Mouse (Mus musculus): ENCODE measurements around the gene Tnik. TPM values are rescaled to one million over a fixed set of nuclear protein-coding genes. Genes with fewer than 3 reads are reported as not detected.
A peak's percentile ranks its signal among the peaks of the same experiment; 100 is the strongest.

Tnik gene
- polyA plus RNA-seq, 1 experiment from 2014 or later = 20.7 TPM

DNA sequence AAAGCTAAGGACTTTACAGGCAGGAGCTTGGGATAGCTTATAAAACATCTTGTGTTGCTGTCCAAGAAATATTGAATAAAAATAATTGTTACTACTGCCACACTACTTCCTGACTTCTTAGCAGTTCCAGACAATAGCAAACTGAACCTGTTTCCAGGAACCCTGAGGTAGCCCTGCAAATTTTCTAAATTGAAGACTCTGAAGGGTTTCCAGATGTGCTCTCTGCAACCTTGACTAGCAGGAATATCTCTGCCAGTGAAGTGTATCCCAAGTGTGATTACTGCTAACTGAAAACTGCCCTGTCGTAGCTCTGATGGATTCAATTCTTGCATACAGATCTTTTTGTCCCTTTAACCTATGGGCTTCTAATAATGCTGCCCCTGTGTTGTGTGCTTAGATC is 343.7 kb downstream of the Tnik start:
- POLR2A ChIA-PET = no interaction called here
- ATAC-seq (no peak), DNase-seq (ENCODE audit: low read depth, low spot score) (no peak)
- in situ Hi-C loops (cut with MboI; ENCODE audit: low pct_unique_long_range_greater_than_20kb) = no loop called here
- CTCF ChIA-PET = interaction anchor here (1.0 to 1.5 kb wide), 3 partner anchors 9 to 58 kb away, joined by 3 read pairs; no protein-coding TSS in a partner anchor
- H3K27me3 ChIP-seq = no peaks in the 10 kb centered on the region
- no peak for TF ChIP-seq CTCF (IDR thresholded peaks at IDR 0.05)

- no peak for TF ChIP-seq CTCF (IDR thresholded peaks at IDR 0.05)
- POLR2A ChIA-PET = no interaction called here
- H3K27me3 ChIP-seq = no peaks in the 10 kb centered on the region
- DNase-seq (ENCODE audit: low read depth, low spot score) = no peak
- no peak for ATAC-seq
- in situ Hi-C loops (cut with MboI; ENCODE audit: low pct_unique_long_range_greater_than_20kb) = no loop called here
- CTCF ChIA-PET = no interaction called here
Measured at GRCm38 (mm10) chr3:28612330-28612729, 349.3 kb downstream of the Tnik start.

DNA sequence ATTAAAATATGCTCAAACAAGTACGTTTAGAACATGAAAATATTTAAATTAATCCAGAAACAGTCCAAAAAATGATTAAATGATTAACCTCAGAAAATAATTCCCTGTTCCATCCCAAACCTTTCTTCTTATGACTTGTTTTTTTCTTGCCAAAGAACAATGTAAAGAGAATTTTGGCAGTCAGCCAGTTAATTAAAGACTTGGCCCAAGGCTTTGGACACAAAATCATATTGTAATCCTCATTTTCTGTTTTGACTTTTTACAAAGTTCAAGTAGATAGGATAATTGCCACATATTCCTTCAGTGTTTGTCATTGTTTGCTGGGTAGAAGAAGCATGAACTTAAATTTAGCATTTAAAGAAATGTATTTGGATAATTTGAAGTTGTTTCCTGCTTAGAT is 353.4 kb downstream of the Tnik start:
- no peaks in the 10 kb centered on the region for H3K27me3 ChIP-seq
- DNase-seq (ENCODE audit: low read depth, low spot score) (no peak), ATAC-seq (no peak)
- TF ChIP-seq CTCF (IDR thresholded peaks at IDR 0.05) = no peak
- ChIA-PET CTCF (interaction anchor here (1.4 kb wide), 1 partner anchor 13 kb away, joined by 3 read pairs; no protein-coding TSS in a partner anchor), POLR2A (no interaction called here)
- in situ Hi-C loops (cut with MboI; ENCODE audit: low pct_unique_long_range_greater_than_20kb) = no loop called here

- in situ Hi-C loops (cut with MboI; ENCODE audit: low pct_unique_long_range_greater_than_20kb) = no loop called here
- H3K27me3 ChIP-seq = no peaks in the 10 kb centered on the region
- POLR2A ChIA-PET = interaction anchor here (1.8 kb wide), 1 partner anchor 9 kb away, joined by 4 read pairs; no protein-coding TSS in a partner anchor
- no peak for DNase-seq (ENCODE audit: low read depth, low spot score)
- no peak for TF ChIP-seq CTCF (IDR thresholded peaks at IDR 0.05)
- ATAC-seq = no peak
- CTCF ChIA-PET = interaction anchor here (1.4 kb wide), 1 partner anchor 14 kb away, joined by 3 read pairs; no protein-coding TSS in a partner anchor
Measured at GRCm38 (mm10) chr3:28617008-28617627, 354.1 kb downstream of the Tnik start.

- CTCF ChIA-PET = interaction anchor here (1.2 to 3.5 kb wide), 4 partner anchors 12 to 124 kb away, joined by 3 to 16 read pairs (median 5); no protein-coding TSS in a partner anchor
- POLR2A ChIA-PET = interaction anchor here (0.6 to 0.7 kb wide), 2 partner anchors 16 to 70 kb away, joined by 3 to 5 read pairs; no protein-coding TSS in a partner anchor
- ATAC-seq (peak; percentile 38), DNase-seq (ENCODE audit: low read depth, low spot score) (peak; percentile 62)
- TF ChIP-seq CTCF (IDR thresholded peaks at IDR 0.05) = no peak
- in situ Hi-C loops (cut with MboI; ENCODE audit: low pct_unique_long_range_greater_than_20kb) = no loop called here
- H3K27me3 ChIP-seq = no peaks in the 10 kb centered on the region
Measured at GRCm38 (mm10) chr3:28621792-28622191, 358.8 kb downstream of the Tnik start.

DNA sequence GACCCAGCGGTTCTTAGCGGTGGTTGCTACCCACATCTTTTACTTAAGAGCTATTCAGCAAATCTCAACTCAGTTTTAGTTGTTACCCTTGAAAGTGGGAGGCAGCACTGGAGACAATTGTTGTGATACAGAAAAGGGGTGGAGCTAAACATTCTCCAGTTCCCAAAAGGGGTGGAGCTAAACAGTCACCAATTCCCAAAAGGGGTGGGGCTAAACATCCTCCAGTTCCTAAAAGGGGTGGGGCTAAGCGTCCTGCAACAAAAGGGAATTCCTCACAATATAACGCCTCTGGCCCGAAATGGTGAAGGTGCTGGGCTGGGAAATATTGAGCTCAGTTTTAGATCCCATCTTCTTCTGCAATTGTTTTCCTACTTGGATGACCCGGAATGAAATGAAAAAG is 363.8 kb downstream of the Tnik start:
- CTCF ChIA-PET = interaction anchor here (1.5 kb wide), 1 partner anchor 21 kb away, joined by 4 read pairs; no protein-coding TSS in a partner anchor

GRCm38 (mm10) chr3:28636778-28637177 is 373.8 kb downstream of the Tnik start:
- no peak for TF ChIP-seq CTCF (IDR thresholded peaks at IDR 0.05)
- POLR2A ChIA-PET = no interaction called here
- no peaks in the 10 kb centered on the region for H3K27me3 ChIP-seq
- CTCF ChIA-PET = interaction anchor here (0.8 to 1.5 kb wide), 2 partner anchors 14 to 109 kb away, joined by 3 to 5 read pairs; no protein-coding TSS in a partner anchor
- no peak for ATAC-seq
- in situ Hi-C loops (cut with MboI; ENCODE audit: low pct_unique_long_range_greater_than_20kb) = no loop called here
- DNase-seq (ENCODE audit: low read depth, low spot score) = no peak

More for the DNA sequence above, 363.8 kb downstream of the Tnik start:
- no peaks in the 10 kb centered on the region for H3K27me3 ChIP-seq
- in situ Hi-C loops (cut with MboI; ENCODE audit: low pct_unique_long_range_greater_than_20kb) = no loop called here
- DNase-seq (ENCODE audit: low read depth, low spot score) = no peak
- POLR2A ChIA-PET = interaction anchor here (1.2 kb wide), 1 partner anchor 9 kb away, joined by 4 read pairs; no protein-coding TSS in a partner anchor
- no peak for ATAC-seq
- no peak for TF ChIP-seq CTCF (IDR thresholded peaks at IDR 0.05)

- CTCF ChIA-PET = interaction anchor here (0.7 to 1.0 kb wide), 2 partner anchors 16 to 473 kb away, joined by 3 read pairs; no protein-coding TSS in a partner anchor
- no peaks in the 10 kb centered on the region for H3K27me3 ChIP-seq
- POLR2A ChIA-PET = no interaction called here
- ATAC-seq (no peak), DNase-seq (ENCODE audit: low read depth, low spot score) (no peak)
- TF ChIP-seq CTCF (IDR thresholded peaks at IDR 0.05) = no peak
- in situ Hi-C loops (cut with MboI; ENCODE audit: low pct_unique_long_range_greater_than_20kb) = no loop called here
Measured at GRCm38 (mm10) chr3:28638957-28639356, 375.9 kb downstream of the Tnik start.

- no peaks in the 10 kb centered on the region for H3K27me3 ChIP-seq
- DNase-seq (ENCODE audit: low read depth, low spot score) = no peak
- peak; percentile 74 for ATAC-seq
- CTCF ChIA-PET = interaction anchor here (1.0 to 2.6 kb wide), 8 partner anchors 8 to 118 kb away, joined by 3 to 13 read pairs (median 4); no protein-coding TSS in a partner anchor
- TF ChIP-seq CTCF (IDR thresholded peaks at IDR 0.05) = no peak
- in situ Hi-C loops (cut with MboI; ENCODE audit: low pct_unique_long_range_greater_than_20kb) = no loop called here
- POLR2A ChIA-PET = interaction anchor here (0.7 kb wide), 1 partner anchor 16 kb away, joined by 3 read pairs; no protein-coding TSS in a partner anchor
Measured at GRCm38 (mm10) chr3:28643252-28643947, 380.4 kb downstream of the Tnik start.

- POLR2A ChIA-PET = no interaction called here
- no peak for TF ChIP-seq CTCF (IDR thresholded peaks at IDR 0.05)
Measured at GRCm38 (mm10) chr3:28652574-28652973, 389.6 kb downstream of the Tnik start.

More at GRCm38 (mm10) chr3:28652574-28652973, 389.6 kb downstream of the Tnik start:
- DNase-seq (ENCODE audit: low read depth, low spot score) = no peak
- no peak for ATAC-seq
- CTCF ChIA-PET = interaction anchor here (0.9 to 2.8 kb wide), 5 partner anchors 11 to 94 kb away, joined by 3 to 13 read pairs (median 3); no protein-coding TSS in a partner anchor
- H3K27me3 ChIP-seq = no peaks in the 10 kb centered on the region
- in situ Hi-C loops (cut with MboI; ENCODE audit: low pct_unique_long_range_greater_than_20kb) = loop anchor here (25.0 kb wide), 1 partner anchor 310 kb away; no protein-coding TSS in a partner anchor
